Mouse (Mus musculus) layer of hippocampus, adult 8-10 months (tissue): ENCODE data around the gene Sppl2b. TPM values are rescaled to one million over a fixed set of nuclear protein-coding genes. Genes with fewer than 3 reads are reported as not detected.
A peak's percentile ranks its signal among the peaks of the same experiment; 100 is the strongest.
"Not testable (repeated sequence)": the region's sequence is repeated elsewhere in the genome, so short reads cannot be mapped to it uniquely, and the experiment has no call there.

Experiments
- DNase-seq, 2 experiments: peaks; one replicate each; pipeline ENCODE4 v3.0.0; 2022; ENCODE audit warnings: low spot score in 2 of 2
- total RNA-seq, 4 experiments: library from RNA; stranded (reverse); gene quantifications; 2 replicates each; pipeline ENCODE4 v1.2.4; 2022

The Sppl2b gene
- total RNA-seq, 4 experiments from 2014 or later = 53.9 to 68.2 (median 59.3) TPM

DNA sequence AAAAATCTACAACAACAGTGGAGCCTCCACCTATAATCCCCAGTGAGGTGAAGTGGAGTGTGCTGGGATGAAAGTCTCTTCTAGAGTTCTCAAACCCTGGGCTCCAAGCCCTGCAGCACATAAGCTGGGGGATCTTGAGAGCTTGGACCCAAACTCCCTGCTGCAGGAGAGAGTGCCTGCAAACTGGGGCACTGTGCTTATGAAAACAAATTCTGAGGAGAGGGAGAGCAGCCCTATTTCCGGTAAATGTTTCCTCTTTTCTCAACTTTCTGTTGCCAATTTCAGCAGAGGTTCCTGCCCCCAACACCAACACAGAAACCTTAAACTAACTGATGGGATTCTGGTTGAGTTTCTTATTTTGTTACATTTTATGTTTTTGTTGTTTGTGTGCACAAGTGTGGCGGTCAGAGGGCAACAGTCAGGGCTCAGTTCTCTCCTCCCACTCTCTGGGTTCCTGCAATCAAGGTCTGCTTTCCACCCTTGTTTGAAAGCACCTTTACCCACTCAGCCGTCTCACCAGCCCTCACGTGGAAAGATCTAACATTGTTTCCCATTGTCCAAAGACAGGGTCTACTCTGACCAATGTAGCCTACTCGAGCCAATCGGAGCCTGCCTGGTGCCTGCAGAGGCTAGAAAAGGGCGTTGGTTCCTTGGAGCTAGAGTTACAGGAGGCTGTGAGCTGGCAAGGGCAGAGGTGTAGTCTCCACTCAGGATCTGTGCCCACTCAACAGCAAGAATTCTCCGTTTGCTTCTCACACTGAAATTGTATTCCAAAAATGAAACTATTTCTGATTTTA, 31.0 kb upstream of the Sppl2b start:
- no peak for DNase-seq

GRCm38 (mm10) chr10:80824827-80825226, 30.2 kb upstream of the Sppl2b start:
- no peak for DNase-seq

DNA sequence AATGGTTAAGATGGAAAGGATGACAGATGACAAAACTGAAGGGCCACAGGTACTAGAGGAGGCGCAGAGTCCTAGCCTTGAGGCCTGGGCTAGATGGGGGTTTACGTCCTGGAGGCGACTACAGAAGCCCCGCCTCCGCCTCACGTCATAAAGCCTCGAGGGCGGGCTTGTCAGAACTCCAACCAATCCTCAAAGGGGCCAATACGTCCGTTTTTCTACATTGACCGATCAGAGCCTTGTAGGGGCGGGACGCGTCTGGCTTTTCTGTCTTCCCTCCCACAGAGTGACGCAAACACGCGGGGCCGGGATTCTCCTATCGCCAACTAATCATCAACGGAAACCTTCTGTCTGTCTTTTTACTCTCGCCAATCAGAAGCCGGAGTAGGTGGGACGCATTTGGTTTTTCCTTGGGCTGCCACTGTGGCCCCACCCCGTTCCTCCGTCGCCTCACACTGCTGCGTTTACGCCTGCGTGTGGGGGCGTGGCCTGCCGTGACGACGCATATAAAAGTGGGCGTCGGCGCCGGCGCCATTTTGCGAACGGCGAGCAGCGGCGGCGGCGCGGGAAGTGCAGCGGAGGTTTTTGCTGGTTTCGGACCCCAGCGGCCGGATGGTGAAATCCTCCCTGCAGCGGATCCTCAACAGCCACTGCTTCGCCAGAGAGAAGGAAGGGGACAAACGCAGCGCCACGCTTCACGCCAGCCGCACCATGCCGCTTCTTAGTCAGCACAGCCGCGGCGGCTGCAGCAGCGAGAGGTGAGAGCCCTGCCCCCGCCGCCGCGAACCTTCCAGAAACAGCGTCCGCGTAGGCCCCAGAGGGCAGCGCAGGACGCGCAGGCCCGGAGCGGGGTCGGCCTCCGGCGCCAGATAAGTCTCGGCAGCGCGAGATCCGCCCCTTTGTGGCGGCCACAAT, 28.7 kb upstream of the Sppl2b start, which contains the start of gene Oaz1:
TSS of gene Oaz1 (plus strand) at position 506 of the 912 bp plus-strand sequence.
- DNase-seq = peak; percentile 100

DNA sequence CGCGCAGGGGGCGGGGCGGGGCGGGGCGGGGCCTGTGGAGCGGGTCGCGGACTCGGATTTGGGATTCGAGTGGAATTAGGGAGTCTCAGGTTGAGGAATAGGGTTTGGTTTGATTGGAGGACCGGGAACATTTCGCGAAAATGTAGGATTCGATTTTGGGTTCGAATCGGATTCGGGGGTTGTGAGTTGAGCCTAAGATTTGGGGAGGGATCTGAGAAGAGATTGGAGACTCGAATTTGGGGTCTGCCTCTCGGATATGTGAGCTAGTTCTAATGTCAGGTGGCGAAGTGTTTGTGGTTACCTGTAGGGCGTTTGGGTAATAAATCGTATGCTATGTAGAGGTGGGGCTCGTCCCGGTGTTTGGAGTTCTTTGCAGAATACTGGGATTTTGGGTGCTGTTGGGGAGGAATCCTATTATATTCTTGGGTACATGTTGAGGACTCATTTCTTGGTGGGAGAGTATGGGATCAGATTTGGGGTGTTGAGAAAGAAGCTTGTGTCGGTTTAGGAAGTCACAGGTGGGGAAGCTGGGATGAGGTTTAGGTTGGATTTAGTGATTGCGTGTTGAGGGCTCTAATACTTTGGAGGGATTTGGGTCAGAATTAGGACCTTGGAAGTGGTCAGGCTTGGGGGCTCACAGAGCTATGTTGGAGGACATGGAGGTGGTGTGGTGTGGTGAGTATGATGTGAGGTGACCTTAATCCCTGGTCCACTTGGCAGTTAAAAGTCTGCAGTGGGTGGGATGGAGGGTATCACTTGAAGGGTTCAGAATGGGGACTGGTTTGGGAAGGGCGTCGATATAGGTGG, 27.8 kb upstream of the Sppl2b start:
- DNase-seq = no peak

DNA sequence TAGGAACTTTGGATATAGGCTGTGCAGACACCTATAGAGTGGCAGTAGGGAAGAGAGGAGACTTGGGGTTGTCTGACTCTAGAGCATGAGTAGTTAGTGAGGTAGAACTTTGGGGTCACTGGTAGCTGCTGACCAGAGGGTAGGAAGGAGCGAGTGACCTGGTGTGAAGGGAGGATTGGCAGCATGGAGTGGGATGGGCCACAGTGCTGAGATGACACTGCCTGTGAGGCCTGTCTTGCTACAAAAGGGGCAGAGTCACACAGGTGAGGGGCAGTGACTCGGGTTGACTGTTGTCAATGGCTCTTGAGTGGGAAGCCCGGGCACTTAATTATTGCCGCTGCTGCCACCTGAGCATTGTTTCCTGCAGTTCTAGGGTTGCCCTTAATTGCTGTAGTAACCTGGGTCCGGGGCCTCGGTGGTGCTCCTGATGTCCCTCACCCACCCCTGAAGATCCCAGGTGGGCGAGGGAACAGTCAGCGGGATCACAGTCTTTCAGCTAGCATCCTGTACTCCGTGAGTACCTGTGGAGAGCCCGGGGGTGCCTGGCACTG, 27.1 kb upstream of the Sppl2b start:
- no peak for DNase-seq

GRCm38 (mm10) chr10:80828587-80828986, 26.5 kb upstream of the Sppl2b start:
- DNase-seq = not testable (repeated sequence)

- DNase-seq = no peak
Observed at GRCm38 (mm10) chr10:80829359-80830278, 25.5 kb upstream of the Sppl2b start.

- no peak for DNase-seq
Observed at GRCm38 (mm10) chr10:80831136-80831535, 23.9 kb upstream of the Sppl2b start.

DNA sequence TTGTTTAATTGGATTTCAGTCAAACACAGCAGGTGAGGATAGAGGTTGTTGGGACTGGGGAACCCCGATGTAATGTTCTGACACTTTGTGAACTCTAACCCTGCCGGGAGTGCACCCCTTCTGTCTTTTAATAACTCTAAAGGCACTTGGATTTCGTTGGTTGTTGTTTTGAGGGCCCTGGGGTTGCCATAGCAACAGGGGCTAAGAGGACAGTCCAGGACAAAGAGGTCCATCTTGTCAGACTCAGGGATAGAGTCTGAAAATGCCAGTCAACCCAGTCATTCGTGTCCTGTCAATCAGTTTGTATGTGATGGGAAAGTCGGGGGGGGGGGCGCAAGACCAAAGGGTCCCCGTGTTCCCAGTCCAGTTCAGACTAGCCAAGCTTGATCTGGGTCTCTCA, 22.3 kb upstream of the Sppl2b start:
- no peak for DNase-seq

- DNase-seq = no peak
Observed at GRCm38 (mm10) chr10:80835617-80836016, 19.5 kb upstream of the Sppl2b start.

DNA sequence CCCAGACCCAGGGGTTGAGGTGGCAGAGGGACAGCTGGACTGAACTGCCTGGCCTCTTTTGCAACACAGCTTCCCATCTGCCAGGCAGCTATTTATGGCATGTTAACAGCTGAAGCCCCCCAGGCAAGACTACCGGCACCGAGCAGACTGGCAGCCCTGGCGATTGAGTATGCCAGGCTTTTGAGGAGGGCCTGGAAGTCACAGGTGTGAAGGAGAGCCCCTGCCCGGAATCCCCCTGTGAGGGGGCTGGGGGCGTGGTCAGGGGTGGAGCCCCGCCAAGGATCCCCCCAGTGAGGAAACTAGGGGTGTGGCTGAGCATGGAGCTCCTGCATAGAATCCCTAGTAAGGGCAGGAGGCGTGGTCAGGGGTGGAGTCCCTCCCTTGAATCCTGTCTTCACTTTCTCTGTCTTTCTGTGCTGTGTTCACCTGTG, 18.1 kb upstream of the Sppl2b start:
- DNase-seq = no peak

DNA sequence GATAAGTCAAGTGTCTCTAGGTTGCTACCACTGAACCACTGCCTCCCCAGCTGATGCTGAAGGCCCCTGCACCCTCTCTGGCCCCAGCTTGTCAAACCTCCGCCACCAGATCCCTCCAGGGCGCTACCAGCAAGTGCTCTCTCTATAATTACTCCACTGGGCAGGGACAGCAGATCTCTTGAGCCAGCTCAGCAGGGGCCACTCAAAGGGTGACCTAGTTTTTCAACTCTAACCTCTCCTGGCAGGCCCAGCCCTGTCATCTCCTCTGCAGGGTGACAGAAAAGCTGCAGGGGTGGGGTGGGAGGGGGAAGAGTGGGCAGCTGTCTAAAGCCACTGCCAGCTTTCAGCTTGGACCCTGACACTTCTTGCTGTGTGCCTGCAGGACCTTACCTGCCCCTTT, 17.2 kb upstream of the Sppl2b start:
- no peak for DNase-seq

- no peak for DNase-seq
Observed at GRCm38 (mm10) chr10:80838346-80838912, 16.6 kb upstream of the Sppl2b start.

GRCm38 (mm10) chr10:80839848-80840247, 15.2 kb upstream of the Sppl2b start:
- DNase-seq = no peak

- DNase-seq = no peak
Observed at GRCm38 (mm10) chr10:80841685-80842084, 13.4 kb upstream of the Sppl2b start.

- no peak for DNase-seq
Observed at GRCm38 (mm10) chr10:80842334-80842733, 12.7 kb upstream of the Sppl2b start.

GRCm38 (mm10) chr10:80843087-80843930, 11.8 kb upstream of the Sppl2b start:
- DNase-seq = no peak

DNA sequence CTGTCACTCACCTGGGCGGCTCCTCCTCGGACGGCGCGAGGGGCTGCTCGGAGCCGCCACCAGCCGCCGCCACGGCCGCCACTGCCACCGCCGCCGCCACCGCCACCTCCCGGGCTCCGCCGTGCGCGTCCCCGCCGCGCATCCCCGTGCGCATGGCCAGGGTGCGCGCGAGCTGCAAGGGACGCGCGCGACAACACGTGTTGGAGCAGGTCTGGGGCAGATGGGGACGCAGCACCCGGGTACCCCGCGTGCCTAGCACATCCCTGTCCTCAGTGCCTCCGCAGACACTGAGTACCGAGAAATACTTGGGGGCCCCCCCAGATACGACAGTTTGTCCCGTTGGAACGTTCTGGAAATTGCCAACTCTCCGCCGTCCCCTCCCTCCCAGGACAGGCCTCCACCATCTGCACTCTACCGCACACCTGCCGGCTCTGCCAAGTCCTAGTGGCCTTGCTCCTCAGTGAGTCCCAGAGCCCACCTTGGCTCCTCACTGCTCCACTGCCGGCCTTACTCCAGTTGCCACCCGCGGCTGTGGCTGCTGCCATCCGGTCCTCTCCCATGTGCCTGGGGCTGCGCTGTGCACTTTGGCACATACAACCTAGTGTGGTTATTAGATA, 11.0 kb upstream of the Sppl2b start, which contains the start of gene Lingo3:
TSS of gene Lingo3 (minus strand) at position 109 of the 617 bp plus-strand sequence.
- no peak for DNase-seq
